Mouse (Mus musculus) liver, adult 2 months (tissue): Measurements from ENCODE around the gene Magi2.

Experiments
- CTCF ChIP-seq: fragments of 200-500 bp; IDR thresholded peaks from 2 replicates; pipeline ENCODE4 v1.5.1; 2011; ENCODE audit warnings: low read depth, low read length, control low read depth
- POLR2A ChIP-seq: fragments of 200-500 bp; IDR thresholded peaks from 2 replicates; pipeline ENCODE4 v1.6.1; 2011; ENCODE audit warnings: low read length, control low read depth; ENCODE audit not compliant: insufficient read depth; ENCODE audit errors: extremely low read depth

DNA sequence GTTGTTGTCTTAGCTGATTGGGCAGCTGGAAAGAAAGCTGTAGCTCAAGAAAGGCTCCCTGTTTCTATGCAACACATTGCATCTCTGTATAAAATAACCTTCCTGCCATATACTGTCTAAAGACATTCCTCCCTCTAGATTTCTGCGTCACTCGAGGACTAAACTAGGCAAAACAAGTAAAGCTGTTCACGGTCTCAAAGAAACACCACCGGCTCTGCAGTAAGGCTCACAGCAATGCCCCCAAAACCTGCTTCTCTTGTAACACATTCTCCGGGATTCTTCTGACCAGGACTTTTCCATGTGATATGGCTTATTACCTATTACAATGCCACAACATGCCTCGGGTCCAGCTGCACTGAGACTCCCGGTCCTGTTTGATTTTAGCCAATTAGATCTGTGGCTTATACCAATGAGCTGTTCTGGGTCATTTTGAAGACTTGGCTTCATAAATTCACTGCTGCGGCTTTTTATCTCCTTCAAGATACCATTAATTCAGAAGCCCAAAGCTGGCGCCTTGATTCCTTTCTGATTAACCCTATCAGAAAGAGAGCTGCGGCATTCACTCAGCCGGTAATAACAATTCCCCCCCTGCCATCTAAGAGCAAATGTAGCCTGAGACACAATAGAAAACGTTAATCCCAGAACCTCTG is 520.2 kb downstream of the Magi2 start:
- TF ChIP-seq CTCF (no peak), POLR2A (no peak)
